In the genomic region with DNA sequence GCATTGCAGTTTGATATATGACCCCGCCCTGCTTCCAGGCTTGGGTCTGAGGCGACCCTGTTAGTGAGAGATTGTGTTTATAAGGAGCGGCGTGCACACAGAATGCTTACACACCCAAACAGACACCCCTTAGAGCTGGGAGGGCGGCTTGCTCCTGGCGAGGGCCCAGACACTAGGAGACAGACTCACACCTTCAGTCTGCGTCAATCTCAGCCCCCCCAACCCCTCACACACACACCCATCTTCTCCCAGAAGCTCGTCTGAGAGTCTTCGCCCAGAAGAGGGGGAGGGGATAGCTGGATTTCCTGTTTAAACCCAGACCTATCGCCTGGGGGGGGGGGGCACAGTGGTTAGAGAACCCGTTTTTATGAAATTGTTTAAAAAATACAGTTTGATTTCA, we compare ENCODE assay signal across 10 mouse cellular contexts. TPM values are rescaled to one million over a fixed set of nuclear protein-coding genes. Genes with fewer than 3 reads are reported as not detected.
DNase-seq lines count a peak whose midpoint lies in the region; ATAC-seq lines count a peak whose summit lies in the region.
"Had no signal": no experiment of that assay in that cellular context is flagged by ENCODE, and none has a peak within 500 bp of the region (broad histone marks: within the 10 kb centered on the region; RNA-seq: fewer than 3 reads in every experiment).

No protein-coding gene starts in this region.

- no peaks in the 10 kb centered on the region for H3K36me3 ChIP-seq in heart, embryonic 11.5 days (ENCODE audit: control insufficient read depth, insufficient read depth, low read length)
- H3K36me3 ChIP-seq in stomach, embryonic 16.5 days (ENCODE audit: control insufficient read depth, insufficient read depth, low read length), result no peaks in the 10 kb centered on the region
- H3K36me3 ChIP-seq: liver, embryonic 15.5 days had no signal

- H3K9ac ChIP-seq in heart, embryonic 11.5 days (ENCODE audit: low read depth, low read length), result no peak overlapping the region
- H3K9ac ChIP-seq in stomach, embryonic 16.5 days (ENCODE audit: low read length), result no peak overlapping the region
- H3K9ac ChIP-seq: liver, embryonic 15.5 days had no signal

- ATAC-seq in heart, embryonic 11.5 days (replicated peaks; ENCODE audit: insufficient number of reproducible peaks, low FRiP score, low TSS enrichment), result peak; percentile 42; the same call in 1 of the 2 replicates
- peak; percentile 51; the same call in 1 of the 2 replicates for ATAC-seq in stomach, embryonic 16.5 days (ENCODE audit: insufficient read depth, low FRiP score)

- WGBS in heart, embryonic 11.5 days (ENCODE audit: insufficient replicate concordance), result 5% methylated on average over 9 of the region's 11 CpGs
- 6% methylated on average over 11 of the region's 11 CpGs for WGBS in stomach, embryonic 16.5 days

- H3K4me1 ChIP-seq in heart, embryonic 11.5 days (ENCODE audit: control insufficient read depth, insufficient read depth, low read length), result peaks cover 19% of the 10 kb centered on the region; the same call in 1 of the 2 replicates
- peaks cover 17% of the 10 kb centered on the region for H3K4me1 ChIP-seq in stomach, embryonic 16.5 days (ENCODE audit: control insufficient read depth, insufficient read depth, low read length)

- H3K4me2 ChIP-seq in heart, embryonic 11.5 days, result peak overlapping the region; percentile 89
- H3K4me2 ChIP-seq in stomach, embryonic 16.5 days (ENCODE audit: low read depth, low read length), result peak overlapping the region; percentile 70

- H3K9me3 ChIP-seq in heart, embryonic 11.5 days (replicated peaks; ENCODE audit: control insufficient read depth, low read length), result no peaks in the 10 kb centered on the region
- no peaks in the 10 kb centered on the region for H3K9me3 ChIP-seq in stomach, embryonic 16.5 days (replicated peaks; ENCODE audit: control insufficient read depth, low read length)
- H3K9me3 ChIP-seq: liver, embryonic 15.5 days had no signal

- H3K27ac ChIP-seq in heart, embryonic 11.5 days (ENCODE audit: low read depth, low read length), result no peak overlapping the region
- peak overlapping the region; percentile 74 for H3K27ac ChIP-seq in stomach, embryonic 16.5 days (ENCODE audit: low read length)
- H3K27ac ChIP-seq: liver, embryonic 15.5 days had no signal

- H3K27me3 ChIP-seq in heart, embryonic 11.5 days (ENCODE audit: control insufficient read depth, insufficient read depth, low read length), result peaks cover 98% of the 10 kb centered on the region
- peaks cover 98% of the 10 kb centered on the region for H3K27me3 ChIP-seq in stomach, embryonic 16.5 days (ENCODE audit: control insufficient read depth, insufficient read depth, low read length)

- DNase-seq in heart, postnatal 4 days, result no peak
- peak; percentile 58 for DNase-seq in ovary, postnatal 36 days (ENCODE audit: low spot score)
- DNase-seq in ovary, postnatal 10 days (ENCODE audit: low spot score), result no peak
- DNase-seq in kidney, postnatal 4 days, result peak; percentile 64 to 73
- DNase-seq in thymus, adult 18-20 months, result no peak
- DNase-seq in thymus, postnatal 36 days, result no peak

- H3K4me3 ChIP-seq in heart, embryonic 11.5 days (ENCODE audit: low read depth, low read length), result peak overlapping the region; percentile 55; the same call in 1 of the 2 replicates
- H3K4me3 ChIP-seq in stomach, embryonic 16.5 days (replicated peaks; ENCODE audit: low read length), result peak overlapping the region; percentile 49

RNA-seq across cellular contexts. Expression of a gene that starts 1.9 kb away (rescaled TPM):
- polyA plus RNA-seq in heart, embryonic 11.5 days (2014; fragmentation: Nextera tagmentation; extraction: Ambion mirVana), result 0.49 and 0.51 TPM in 2 replicates
- under 1 TPM in 1 of 2 experiments, not detected in 1; 0.16 TPM for total RNA-seq in heart, postnatal 4 days (2021)
- polyA plus RNA-seq in stomach, embryonic 16.5 days (2015; fragmentation: Nextera tagmentation; extraction: Ambion mirVana), result 3.3 and 3.8 TPM in 2 replicates

RNA-seq across cellular contexts. Expression of a gene that starts 9.5 kb away (rescaled TPM):
- 0.11 and 0.20 TPM in 2 replicates for polyA plus RNA-seq in heart, embryonic 11.5 days (2014; fragmentation: Nextera tagmentation; extraction: Ambion mirVana)
- total RNA-seq in heart, postnatal 4 days (2021), result not detected
- 2.0 and 2.5 TPM in 2 replicates for polyA plus RNA-seq in stomach, embryonic 16.5 days (2015; fragmentation: Nextera tagmentation; extraction: Ambion mirVana)
- polyA plus RNA-seq: embryonic facial prominence, embryonic 11.5 days had no signal

RNA-seq across cellular contexts. Expression of a gene that starts 18.8 kb away (rescaled TPM):
- polyA plus RNA-seq in heart, embryonic 11.5 days (2014; fragmentation: Nextera tagmentation; extraction: Ambion mirVana), result 1.2 and 2.0 TPM in 2 replicates
- under 1 TPM in 1 of 2 experiments, not detected in 1; 0.14 TPM for total RNA-seq in heart, postnatal 4 days (2021)
- polyA plus RNA-seq in stomach, embryonic 16.5 days (2015; fragmentation: Nextera tagmentation; extraction: Ambion mirVana), result 19.0 and 20.0 TPM in 2 replicates

RNA-seq across cellular contexts. Expression of a gene that starts 23.7 kb away (rescaled TPM):
- polyA plus RNA-seq in heart, embryonic 11.5 days (2014; fragmentation: Nextera tagmentation; extraction: Ambion mirVana), result not detected in 2 replicates
- total RNA-seq in heart, postnatal 4 days (2021), result not detected
- polyA plus RNA-seq in stomach, embryonic 16.5 days (2015; fragmentation: Nextera tagmentation; extraction: Ambion mirVana), result not detected in 2 replicates
- polyA plus RNA-seq: embryonic facial prominence, embryonic 11.5 days; liver, embryonic 15.5 days had no signal

RNA-seq across cellular contexts. Expression of a gene that starts 32.7 kb away (rescaled TPM):
- 1.7 TPM in 2 replicates for polyA plus RNA-seq in heart, embryonic 11.5 days (2014; fragmentation: Nextera tagmentation; extraction: Ambion mirVana)
- not detected for total RNA-seq in heart, postnatal 4 days (2021)
- polyA plus RNA-seq in stomach, embryonic 16.5 days (2015; fragmentation: Nextera tagmentation; extraction: Ambion mirVana), result 17.5 and 19.4 TPM in 2 replicates

Comparison
In these comparisons a context has a peak if more than half of its experiments do, and no peak if none do; other contexts are left out.
1. DNase-seq: peak in ovary, postnatal 36 days (single experiment) and kidney, postnatal 4 days (2 of 2); none in heart, postnatal 4 days (single experiment), ovary, postnatal 10 days (single experiment), thymus, adult 18-20 months (0 of 2) and thymus, postnatal 36 days (0 of 2).